Mouse (Mus musculus): Measurements from ENCODE around the gene Ccdc38.

Gene Ccdc38

DNA sequence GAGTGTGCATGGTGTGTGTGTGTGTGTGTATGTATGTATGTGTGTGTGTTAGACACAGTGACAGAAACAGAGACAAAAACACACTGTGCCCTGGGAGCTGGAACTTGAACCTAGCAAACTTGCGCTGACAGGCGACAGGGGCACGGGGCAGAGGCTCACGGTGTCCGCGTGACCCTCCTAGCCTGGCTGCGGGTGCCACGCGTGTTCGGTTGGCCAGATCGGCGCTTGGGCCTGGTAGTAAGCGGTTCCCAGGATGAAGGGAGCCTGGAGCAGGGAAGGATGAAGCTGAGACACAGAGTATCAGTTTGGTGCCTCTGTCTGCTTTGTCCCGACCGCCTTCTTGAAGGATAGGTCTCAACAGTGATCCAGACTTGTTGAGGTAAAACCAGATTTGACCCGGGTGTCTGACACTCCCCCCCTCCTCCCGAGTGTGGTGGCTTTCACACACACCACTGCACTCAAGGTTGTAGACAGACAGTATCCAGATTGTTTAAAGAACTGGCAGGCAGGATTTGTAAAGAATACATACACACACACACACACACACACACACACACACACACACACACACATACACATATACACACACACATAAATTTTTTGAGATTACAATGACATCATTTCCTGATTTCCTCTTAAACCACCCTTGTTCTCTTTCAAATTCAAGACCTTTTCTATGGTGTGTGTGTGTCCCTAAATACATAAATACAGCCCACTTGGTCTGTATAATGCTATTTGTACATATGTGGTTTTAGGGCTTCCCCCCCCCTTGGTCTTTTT lies at the start of gene Ccdc38:
Gene Ccdc38, plus strand, starts transcription at position 202 of the 780 bp plus-strand sequence.
- no peak for DNase-seq (ENCODE audit: low spot score in 2 of 2)

DNA sequence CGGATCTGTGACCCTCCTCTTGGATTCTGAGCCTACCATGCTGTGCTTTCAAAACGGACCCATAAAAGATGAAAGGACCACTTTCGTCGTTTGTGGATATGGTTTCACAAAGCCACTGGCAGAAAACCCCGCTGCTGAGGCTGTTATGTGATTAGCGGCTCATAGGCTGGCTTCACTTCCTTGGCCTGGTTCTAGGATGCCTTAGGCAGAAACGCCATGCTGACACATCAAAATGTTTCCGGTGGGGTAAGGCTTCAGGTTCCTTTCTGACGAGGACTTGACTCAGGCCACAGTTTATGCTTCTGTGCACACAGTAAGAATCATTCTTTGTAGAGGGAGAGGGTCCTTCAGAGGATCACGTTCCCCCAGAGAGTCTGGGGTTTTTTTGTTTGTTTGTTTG lies 39.6 kb upstream of the Ccdc38 start:
- DNase-seq (ENCODE audit: low spot score in 2 of 2): no peak

DNA sequence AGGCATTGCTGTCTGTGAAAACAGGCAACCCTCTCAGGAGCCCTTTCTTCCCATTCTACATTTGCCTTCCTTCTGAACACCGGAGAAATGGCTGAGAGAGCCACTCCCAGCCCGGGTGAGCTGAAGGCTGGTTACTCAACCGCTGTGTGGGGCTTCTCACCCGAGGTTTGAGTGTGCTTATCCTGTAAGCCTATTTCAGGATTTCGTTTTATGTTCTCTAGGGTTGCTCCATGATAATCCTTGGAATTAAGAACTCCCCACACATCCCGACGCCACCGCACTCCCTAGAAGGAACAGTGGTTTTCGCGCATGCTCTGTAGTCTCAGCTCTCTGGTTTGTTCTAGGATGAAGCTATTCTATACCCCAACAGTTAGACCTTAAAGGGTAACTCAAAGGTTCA lies 39.1 kb upstream of the Ccdc38 start:
- DNase-seq (ENCODE audit: low spot score in 2 of 2): no peak

DNA sequence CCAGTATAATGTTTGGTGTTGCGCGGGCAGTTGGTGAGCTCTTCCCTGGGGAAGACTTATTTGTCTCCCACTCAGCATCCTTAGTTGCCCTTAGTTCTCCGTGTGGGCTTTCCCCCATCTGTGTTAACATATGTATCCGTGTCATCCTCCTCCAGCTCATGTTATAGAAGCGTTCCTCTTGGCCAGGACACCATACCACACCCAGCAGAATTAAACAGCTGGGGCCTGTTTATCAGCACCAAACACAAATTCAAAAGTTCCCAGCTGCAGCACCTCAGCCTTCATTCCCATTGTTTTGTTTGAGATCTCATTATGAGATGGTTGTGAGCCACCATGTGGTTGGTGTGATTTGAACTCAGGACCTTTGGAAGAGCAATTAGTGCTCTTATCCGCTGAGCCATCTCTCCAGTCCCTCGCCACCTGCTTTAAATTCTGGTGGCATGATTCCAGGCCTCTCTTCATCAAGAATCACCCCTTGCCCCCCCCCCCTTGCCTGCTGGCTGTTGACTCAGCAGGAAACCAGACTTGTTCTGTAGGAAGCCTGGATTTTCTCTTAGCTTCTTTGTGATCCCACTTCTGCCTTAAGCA lies 32.0 kb upstream of the Ccdc38 start:
- no peak for DNase-seq (ENCODE audit: low spot score in 2 of 2)

DNA sequence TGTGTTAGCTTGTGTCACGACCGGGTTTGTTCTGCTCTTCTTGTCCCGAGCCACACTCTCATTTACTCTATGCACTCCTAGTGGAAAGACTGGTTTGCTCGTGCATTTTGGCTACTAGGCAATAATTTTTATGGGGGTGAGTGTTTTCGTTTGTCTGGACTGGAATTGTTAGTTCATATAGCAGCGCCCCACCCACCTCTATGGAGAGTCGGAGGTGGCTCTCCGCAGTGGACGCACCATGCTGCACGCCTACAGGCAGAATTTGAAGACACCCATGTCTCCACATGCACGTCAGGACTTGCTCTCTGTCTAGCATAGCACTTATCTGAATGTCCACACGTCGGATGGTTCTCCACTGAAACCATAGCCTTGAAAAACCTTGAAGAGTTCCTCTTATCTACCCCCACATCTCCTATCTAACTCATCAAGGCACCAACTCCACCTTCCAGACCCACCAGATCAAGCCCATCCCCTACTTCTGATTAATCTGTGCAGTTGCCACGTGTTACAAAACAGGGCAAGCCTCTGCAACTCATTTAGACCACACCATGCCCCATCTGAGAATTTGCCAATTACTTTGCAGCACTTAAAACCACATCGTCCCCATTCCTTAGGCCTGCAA lies 30.8 kb upstream of the Ccdc38 start:
- no peak for DNase-seq (ENCODE audit: low spot score in 2 of 2)

DNA sequence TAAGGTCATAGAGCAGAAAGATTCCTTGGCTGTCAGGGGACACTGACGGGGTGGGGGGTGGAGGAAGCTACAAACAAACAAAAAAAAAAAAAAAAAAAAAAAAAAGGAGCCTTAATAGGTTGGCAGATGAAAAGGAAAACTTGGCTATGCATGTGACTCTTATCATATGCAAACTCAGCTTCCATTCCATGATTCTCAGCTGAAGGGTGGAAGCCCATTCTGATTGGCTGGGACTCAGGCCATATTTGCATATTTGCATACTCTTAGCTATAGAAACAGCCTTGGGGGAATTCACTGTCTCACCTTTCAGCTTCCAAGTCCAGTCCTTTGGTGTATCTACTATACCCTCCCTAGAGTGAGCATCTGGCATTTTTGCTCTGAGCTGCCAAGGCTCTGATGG lies 25.0 kb upstream of the Ccdc38 start:
- no peak for DNase-seq (ENCODE audit: low spot score in 2 of 2)

DNA sequence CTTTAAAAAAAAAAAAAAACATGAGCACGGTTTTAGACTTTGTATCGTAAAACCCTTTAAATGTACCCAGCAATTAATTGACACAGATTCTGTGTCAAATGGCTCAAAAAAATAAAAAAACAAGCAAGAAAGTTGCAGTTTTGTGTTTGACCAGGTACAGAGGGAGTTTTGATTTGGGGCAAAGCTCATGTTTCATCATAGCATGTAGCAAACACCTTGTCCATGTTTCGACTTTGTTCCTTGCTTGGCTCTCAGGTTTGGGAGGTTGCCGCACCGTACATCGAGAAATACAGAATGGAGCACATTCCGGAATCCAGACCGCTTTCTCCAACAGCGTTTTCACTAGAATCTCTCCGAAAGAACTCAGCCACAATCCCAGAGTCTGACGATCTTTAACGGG lies 24.5 kb upstream of the Ccdc38 start:
- no peak for DNase-seq (ENCODE audit: low spot score in 2 of 2)

DNA sequence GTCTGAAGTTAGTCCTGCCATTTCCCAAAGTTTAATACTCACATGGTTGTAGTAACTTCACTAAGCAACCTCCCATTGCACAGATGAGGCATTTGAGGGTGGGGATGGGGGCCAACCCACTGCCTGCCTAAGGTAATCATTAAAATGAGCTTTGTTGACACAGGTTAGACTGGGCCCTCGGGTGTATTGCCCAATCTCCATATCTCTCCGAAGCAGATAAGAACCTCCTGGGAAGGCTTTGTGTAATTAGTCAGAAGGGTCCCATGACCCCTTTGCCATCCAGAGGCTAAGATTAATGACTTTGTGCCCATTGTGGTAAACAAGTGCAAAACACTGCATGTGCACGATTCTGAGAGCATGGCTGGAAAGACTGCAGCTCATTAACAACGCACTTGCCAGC lies 22.7 kb upstream of the Ccdc38 start:
- no peak for DNase-seq (ENCODE audit: low spot score in 2 of 2)

DNA sequence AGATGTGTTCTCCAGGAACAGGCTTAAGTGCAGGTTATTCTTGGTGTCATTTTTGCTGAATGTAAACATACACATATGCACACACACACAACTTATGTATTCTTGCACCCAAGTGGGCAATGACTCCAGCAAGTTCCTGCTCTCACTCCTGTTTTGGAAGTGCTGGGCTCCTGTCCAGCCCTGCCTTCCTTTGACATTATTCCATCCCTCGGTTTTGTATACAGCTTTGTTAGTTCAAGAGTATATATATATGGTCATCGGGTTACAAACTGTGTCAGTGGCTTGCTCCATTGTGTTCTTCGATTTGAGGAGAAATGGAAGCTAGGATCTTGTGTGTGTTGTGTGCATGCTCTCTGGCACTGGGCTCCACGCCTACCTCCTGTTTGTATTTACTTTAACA lies 22.2 kb upstream of the Ccdc38 start:
- no peak for DNase-seq (ENCODE audit: low spot score in 2 of 2)

DNA sequence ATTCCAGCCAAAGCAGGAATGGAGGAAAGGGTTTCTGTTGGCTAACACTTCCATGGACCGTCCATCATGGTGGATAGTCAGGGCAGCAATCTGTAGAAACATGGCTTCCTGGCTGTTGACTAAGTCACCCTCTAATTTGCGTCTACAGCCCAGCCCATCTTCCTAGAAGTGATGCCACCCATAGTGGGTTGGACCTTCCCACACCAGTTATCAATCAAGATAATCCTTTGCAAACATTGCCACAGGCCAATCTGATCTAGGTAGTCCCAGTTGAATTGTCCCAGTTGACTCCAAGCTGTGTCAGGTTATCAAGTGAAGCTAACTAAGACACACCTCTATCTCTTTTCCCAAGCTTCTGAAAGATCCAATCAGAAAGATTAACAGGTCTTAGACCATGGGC lies 21.8 kb upstream of the Ccdc38 start:
- no peak for DNase-seq (ENCODE audit: low spot score in 2 of 2)

DNA sequence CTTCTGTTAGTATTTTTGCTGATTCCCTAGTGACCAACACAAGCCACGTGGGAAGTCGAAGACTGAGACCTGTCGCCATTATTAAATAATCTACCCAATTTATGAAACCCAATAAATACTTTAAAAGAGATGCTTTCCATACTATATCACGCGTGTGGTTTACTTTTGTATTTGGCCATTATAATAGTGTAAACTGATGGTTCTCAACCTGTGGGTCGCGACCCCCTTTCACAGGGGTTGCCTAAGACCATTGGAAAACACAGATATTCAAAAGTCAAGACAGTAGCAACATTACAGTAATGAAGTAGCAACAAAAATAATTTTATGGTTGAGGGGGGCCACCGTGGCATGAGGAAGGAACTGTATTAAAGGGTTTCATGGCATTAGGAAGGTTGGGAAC lies 21.3 kb upstream of the Ccdc38 start:
- DNase-seq (ENCODE audit: low spot score in 2 of 2): no peak

DNA sequence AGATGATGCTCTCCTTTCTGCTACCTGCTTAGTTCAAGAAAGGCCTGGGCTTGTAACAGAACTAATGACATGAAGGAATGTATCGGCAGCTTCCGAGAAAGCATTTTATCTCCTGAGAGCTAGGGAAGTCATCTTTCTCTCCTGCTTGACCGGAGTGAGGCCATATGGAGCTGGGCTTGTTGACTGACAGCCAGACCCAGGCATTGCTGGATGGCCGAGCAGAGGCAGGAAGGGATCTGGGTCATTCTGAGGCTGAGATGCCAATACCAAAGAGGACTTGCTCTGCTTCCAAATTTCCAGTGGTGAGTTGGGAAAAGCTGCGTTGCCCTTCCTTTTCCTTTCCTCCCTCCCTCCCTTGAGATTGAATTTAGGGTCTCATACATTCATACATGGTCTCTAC lies 20.7 kb upstream of the Ccdc38 start:
- DNase-seq (ENCODE audit: low spot score in 2 of 2): no peak

DNA sequence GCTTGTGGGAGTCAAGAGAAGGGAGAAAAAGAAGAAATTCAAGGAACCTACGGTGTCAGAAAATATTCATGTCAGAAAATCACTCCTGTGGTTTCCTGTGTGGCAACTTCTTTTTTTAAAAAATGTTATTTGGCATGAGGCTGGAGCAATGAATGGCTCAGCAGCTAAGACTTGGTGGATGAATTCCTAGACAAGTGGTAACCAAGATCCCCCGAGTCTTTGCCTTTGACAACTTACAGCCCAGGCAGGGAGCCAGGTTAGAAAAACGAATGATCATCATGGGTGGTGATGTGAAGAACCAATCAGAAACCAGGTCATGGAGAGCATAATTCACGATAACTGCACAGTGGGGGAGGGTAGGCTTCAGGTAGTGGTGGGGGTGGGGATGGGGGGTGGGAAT lies 19.4 kb upstream of the Ccdc38 start:
- no peak for DNase-seq (ENCODE audit: low spot score in 2 of 2)

DNA sequence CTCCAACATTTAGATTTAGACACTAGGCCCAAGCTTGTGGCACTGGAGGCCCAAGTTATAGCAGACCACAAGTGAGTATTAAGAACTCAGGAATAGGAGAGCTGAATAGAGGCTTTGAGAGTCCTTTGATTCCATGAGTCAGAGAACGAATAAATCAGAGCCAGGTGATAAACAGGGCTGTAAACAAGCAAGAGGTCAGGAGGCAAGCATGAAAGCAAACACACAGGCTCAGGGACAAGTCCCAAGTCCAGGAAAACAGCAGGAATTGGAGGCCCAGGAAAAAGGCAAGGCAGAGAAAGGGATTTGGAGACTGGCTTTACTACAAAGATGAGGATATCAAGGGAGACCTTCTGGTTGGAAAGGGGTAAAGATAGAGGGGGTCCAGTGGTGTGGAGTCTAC lies 15.1 kb upstream of the Ccdc38 start:
- no peak for DNase-seq (ENCODE audit: low spot score in 2 of 2)

DNA sequence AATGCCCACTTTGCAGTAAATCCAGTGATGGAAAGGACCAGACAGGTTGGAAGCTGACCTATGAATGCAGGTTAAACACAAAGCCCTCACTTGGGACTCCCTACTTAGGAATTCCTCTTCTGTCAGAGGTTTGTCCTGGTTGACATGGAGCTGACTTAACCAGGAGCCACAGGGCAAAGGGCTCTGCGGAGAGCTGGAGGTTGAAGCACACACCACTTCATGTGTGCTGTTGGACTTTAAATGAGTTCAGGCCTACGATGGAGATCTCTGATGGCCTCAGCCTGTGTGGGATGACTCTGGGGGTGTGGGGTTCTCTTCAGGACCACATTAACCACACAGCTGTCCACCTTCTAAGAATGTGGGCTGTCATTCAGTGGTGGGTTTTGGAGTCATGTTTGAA lies 2.1 kb upstream of the Ccdc38 start:
- DNase-seq (ENCODE audit: low spot score in 2 of 2): no peak

DNA sequence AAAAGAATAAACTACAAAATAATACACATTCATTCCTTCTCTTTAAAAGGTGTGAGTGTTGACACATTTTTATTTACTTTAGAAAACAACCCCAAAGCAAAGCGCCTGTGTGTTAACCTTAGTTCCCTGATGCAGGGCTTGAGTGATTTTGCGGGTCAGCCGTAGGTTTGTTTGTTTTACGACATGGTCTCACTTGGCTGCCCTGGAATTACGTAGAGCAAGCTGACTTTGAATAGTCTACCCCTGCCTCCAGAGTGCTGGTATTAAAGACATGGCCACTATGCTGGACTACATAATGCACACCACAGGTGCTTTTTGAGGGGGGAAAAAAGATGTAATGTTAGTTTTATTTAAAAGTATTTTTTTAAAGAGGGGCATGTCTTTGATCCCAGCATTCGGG lies 1.6 kb upstream of the Ccdc38 start:
- DNase-seq (ENCODE audit: low spot score in 2 of 2): no peak

DNA sequence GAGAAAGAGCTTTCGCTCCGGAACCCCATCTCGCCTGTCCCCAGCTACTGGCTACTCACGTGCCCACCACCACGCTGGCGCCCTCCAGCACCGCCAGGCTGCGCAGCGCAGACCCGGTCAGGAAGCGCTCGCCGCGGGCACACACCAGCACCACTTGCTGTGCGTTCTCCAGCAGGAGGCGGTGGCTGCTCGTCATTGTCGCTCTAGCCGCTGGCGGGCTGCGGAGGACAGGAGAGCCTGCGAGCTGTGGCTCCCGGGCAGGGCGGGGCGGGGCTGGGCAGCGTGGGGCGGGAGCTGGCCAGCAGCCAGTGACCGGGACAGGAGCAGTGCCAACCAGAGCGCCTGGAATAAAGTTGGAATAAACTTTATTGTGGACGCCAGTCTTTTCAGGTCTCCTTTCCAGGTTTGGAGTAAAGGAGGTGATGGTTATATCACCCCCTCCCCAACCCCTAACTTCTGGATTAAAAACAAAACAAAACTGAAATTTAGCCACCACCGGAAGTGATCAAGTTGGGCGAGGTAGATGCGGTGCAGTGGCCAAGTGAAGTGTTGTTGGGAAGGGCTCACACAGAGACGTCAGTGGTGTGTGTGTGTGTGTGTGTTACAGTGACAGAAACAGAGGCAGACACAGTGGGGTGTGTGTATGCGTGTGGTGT lies 529 bp upstream of the Ccdc38 start, which contains the start of gene Amdhd1:
Gene Amdhd1, minus strand, starts transcription at position 259 of the 656 bp plus-strand sequence.
- peak in 1 of 2 experiments; percentile 59 for DNase-seq (ENCODE audit: low spot score in 2 of 2)

DNA sequence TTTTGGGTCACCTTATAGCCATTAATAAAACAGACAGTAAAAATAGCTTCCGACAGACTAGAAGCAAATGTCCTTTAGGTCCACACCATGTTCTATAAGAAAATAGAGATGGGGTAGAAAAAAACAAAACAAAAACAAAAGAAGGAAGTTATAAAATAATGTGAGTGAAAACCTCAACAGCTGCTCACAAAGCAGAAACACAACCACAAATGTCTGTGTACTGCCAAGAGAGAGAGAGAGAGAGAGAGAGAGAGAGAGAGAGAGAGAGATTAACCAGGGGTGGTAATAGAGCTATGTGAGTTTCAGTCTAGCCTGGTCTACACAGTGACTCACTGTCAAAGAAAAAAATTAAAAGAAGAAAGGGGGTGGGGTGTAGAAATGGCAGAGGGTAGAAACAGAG lies 1.2 kb downstream of the Ccdc38 start:
- DNase-seq (ENCODE audit: low spot score in 2 of 2): no peak

DNA sequence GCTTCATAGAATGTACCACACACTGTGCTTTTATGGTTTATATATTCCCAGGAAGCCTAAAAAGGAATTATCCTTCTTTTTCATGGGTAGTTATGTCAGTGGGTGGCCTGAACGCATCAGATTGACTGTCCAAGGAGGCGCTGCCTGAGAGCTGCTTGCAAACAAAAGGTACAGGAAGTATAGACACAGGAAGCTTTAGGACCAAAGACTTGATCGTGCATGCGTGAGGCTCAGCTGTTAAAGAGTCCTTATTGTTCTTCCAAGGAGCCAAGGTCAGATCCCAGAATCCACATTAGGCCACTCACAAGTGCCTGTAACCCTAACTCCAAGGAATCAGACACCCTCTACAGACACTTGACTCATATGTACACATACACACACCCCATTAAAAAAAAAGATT lies 1.9 kb downstream of the Ccdc38 start:
- no peak for DNase-seq (ENCODE audit: low spot score in 2 of 2)

DNA sequence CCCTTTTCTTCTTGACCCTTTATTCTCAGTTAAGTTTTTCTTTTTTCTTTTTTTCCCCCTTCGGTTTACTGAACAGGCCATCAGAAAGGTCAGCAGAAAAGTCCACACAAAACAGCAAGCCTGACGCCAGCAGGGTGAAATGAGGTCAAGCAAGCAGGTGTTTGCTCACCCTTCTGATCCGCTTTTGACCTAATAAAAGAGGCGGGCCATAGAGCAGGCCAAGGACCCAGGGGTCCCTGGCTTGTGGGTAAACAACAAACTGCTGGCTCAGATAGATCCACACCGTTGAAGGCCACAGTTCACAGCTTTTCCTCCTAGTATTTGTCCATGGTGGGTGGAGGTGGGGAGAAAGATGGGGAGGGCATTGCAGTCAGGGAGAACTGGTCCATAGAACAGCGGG lies 2.7 kb downstream of the Ccdc38 start:
- no peak for DNase-seq (ENCODE audit: low spot score in 2 of 2)

DNA sequence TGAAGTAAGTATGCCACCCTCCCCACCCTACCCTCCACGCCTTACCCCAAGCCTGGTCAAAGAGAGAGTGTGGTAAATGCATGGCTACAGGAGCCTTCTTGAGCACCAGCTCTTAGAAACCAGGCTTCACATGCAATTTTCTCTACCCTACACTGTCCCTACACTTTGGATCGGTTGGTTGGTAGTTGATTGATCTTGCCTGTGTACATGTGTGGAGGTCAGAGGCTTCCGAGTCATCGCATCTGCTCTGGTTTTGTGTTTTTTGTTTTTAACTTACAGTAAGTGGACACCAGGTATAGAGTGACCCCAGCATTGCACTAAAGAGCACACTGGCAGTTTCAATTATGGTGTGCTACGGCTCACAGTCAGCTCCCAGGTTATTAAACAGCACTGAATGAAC lies 3.7 kb downstream of the Ccdc38 start:
- DNase-seq (ENCODE audit: low spot score in 2 of 2): no peak

DNA sequence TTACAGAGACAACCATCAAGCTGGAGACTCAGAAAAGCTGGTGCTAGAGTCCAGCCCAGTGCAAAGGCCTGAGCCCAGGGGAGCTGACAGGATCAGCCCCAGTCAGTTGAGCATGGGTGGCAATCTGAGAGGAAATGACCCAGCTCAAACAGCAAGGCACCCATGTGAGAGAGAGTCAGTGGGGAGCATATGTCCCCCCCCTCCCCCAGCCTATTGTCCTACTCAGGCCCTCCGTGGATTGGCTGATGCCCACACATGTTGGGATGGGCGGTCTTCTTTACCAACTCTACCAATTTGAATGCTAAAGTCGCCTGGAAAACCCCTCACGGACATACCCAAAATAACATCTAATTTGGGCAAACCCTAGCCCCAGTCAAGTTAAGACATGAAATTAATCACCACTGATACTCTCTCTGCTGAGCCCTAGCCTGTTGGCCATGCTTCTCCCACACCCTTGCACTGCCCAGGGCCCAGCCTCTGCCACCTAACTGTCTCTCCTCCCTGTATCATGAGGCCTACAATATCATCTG lies 7.4 kb downstream of the Ccdc38 start:
- no peak for DNase-seq (ENCODE audit: low spot score in 2 of 2)

All from left cerebral cortex, adult 9 months (tissue).